Mouse (Mus musculus): ENCODE measurements around the gene Fbxw4. TPM values are rescaled to one million over a fixed set of nuclear protein-coding genes. Genes with fewer than 3 reads are reported as not detected.

Fbxw4 gene
- polyA plus RNA-seq, 1 experiment, result 43.0 TPM

DNA sequence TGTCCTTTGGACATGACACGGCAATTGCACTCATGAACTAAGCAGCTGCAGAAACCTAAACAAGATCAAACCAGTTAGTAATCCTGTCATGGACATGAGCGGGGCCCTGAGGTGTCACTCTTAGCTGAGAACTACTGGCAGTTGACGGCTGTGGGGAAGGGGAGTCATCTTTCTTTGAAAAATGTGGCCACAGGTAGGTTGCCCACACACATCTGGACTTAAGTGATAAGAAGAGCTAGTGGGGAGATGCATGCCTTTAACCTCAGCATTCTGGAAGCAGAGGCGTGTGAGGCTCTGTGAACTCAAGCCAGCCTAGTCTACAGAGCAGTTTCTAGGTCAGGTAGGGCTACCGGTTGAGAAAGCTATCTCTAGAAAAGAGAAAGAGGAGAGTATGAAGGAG, 57.5 kb downstream of the Fbxw4 start:
- Histone ChIP-seq H3K27me3 (replicated peaks; ENCODE audit: control insufficient read depth, insufficient read depth, low read length) (no peaks in the 10 kb centered on the region), H3K4me3 (ENCODE audit: insufficient read depth, low read depth, low read length) (no peak overlapping the region), H3K4me1 (ENCODE audit: control insufficient read depth, insufficient read depth, low read length) (no peaks in the 10 kb centered on the region), H3K27ac (ENCODE audit: insufficient read depth, low read depth, low read length) (no peak overlapping the region), H3K36me3 (ENCODE audit: control insufficient read depth, insufficient read depth, low read length) (no peaks in the 10 kb centered on the region)
- DNase-seq, result no peak
- TF ChIP-seq CTCF (conservative IDR thresholded peaks at IDR 0.05; ENCODE audit: insufficient read depth, insufficient read length, low read depth, low read length) (no peak), POLR2A (IDR thresholded peaks at IDR 0.05; ENCODE audit: low read depth, low read length) (no peak)
- 93% methylated on average over 5 of the region's 5 CpGs for WGBS

DNA sequence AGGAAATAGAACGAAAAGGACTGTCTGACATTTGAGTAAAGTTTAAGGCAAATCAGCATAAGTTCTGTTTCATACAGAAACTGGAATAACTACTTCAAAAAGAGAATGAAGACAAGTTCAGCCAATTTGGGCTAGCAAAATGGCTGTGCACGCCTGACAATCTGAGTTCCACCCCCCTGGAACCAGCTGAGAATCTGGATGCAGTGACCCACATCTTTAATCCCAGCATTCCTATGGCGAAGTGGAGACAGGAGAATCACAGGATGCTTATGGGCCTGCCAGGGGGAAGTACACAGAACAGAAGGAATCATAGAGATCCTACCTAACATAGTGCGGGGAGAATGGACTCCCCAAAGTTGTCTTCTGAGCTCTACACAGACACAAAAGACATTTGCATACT, 63.0 kb downstream of the Fbxw4 start:
- WGBS, result 84% methylated on average over 4 of the region's 4 CpGs
- no peak for DNase-seq
- H3K27ac ChIP-seq (ENCODE audit: insufficient read depth, low read depth, low read length), result no peak overlapping the region
- H3K4me3 ChIP-seq (ENCODE audit: insufficient read depth, low read depth, low read length), result no peak overlapping the region
- H3K36me3 ChIP-seq (ENCODE audit: control insufficient read depth, insufficient read depth, low read length), result no peaks in the 10 kb centered on the region
- no peak for TF ChIP-seq POLR2A (IDR thresholded peaks at IDR 0.05; ENCODE audit: low read depth, low read length)
- no peak for TF ChIP-seq CTCF (conservative IDR thresholded peaks at IDR 0.05; ENCODE audit: insufficient read depth, insufficient read length, low read depth, low read length)
- H3K27me3 ChIP-seq (replicated peaks; ENCODE audit: control insufficient read depth, insufficient read depth, low read length), result no peaks in the 10 kb centered on the region
- no peaks in the 10 kb centered on the region; the same call in 1 of the 2 replicates for H3K4me1 ChIP-seq (ENCODE audit: control insufficient read depth, insufficient read depth, low read length)

DNA sequence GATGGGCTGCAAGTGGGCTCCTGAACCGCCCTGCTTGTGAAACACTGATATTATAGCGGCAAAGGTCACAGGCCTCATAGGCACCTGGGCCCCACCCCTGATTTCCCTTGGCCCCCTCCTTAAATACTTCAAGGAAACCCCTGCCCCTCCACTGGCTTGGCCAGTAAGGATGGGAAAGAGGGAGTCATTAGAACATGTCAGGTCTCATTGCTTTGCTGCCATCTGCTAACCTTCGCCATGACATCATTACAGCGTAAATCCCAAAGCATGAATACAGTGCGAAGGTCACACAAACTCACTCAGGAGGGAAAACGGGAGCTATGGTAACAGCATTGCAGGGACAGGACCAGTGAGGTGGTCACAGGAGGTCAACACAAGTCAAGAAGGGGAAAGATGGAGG, 63.7 kb downstream of the Fbxw4 start:
- DNase-seq, result no peak
- no peak overlapping the region for H3K4me3 ChIP-seq (ENCODE audit: insufficient read depth, low read depth, low read length)
- no peak for TF ChIP-seq CTCF (conservative IDR thresholded peaks at IDR 0.05; ENCODE audit: insufficient read depth, insufficient read length, low read depth, low read length)
- TF ChIP-seq POLR2A (IDR thresholded peaks at IDR 0.05; ENCODE audit: low read depth, low read length), result no peak
- no peaks in the 10 kb centered on the region for H3K36me3 ChIP-seq (ENCODE audit: control insufficient read depth, insufficient read depth, low read length)
- whole genome bisulfite sequencing, result 83% methylated on average over 6 of the region's 6 CpGs
- H3K4me1 ChIP-seq (ENCODE audit: control insufficient read depth, insufficient read depth, low read length), result peaks cover 2% of the 10 kb centered on the region; the same call in 1 of the 2 replicates
- no peaks in the 10 kb centered on the region for H3K27me3 ChIP-seq (replicated peaks; ENCODE audit: control insufficient read depth, insufficient read depth, low read length)
- H3K27ac ChIP-seq (ENCODE audit: insufficient read depth, low read depth, low read length), result no peak overlapping the region

DNA sequence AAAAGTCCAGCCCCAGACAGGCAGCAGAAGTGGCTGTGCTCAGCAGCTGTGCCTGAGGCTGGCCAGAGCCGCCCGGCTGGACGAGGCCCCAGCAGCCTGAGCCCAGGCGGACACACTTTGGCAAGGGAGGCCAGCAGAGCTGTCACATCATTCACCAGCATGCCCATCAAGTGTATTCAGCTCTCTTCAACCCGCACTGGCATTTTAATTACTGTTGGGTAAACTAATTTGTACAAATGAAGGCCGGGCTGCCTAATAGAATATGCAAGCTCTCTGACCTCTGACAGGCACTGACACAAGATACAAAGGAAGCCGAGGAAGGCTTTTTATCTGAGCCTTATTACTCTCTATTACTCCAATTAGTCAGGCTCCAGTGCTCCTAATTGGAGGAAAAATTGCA, 64.1 kb downstream of the Fbxw4 start:
- no peak for DNase-seq
- 66% methylated on average over 7 of the region's 7 CpGs for WGBS
- H3K4me1 ChIP-seq (ENCODE audit: control insufficient read depth, insufficient read depth, low read length), result peaks cover 3% of the 10 kb centered on the region; the same call in 1 of the 2 replicates
- no peaks in the 10 kb centered on the region for H3K27me3 ChIP-seq (replicated peaks; ENCODE audit: control insufficient read depth, insufficient read depth, low read length)
- no peak overlapping the region for H3K4me3 ChIP-seq (ENCODE audit: insufficient read depth, low read depth, low read length)
- no peak overlapping the region for H3K27ac ChIP-seq (ENCODE audit: insufficient read depth, low read depth, low read length)
- no peak for TF ChIP-seq CTCF (conservative IDR thresholded peaks at IDR 0.05; ENCODE audit: insufficient read depth, insufficient read length, low read depth, low read length)
- TF ChIP-seq POLR2A (IDR thresholded peaks at IDR 0.05; ENCODE audit: low read depth, low read length), result no peak
- H3K36me3 ChIP-seq (ENCODE audit: control insufficient read depth, insufficient read depth, low read length), result no peaks in the 10 kb centered on the region

DNA sequence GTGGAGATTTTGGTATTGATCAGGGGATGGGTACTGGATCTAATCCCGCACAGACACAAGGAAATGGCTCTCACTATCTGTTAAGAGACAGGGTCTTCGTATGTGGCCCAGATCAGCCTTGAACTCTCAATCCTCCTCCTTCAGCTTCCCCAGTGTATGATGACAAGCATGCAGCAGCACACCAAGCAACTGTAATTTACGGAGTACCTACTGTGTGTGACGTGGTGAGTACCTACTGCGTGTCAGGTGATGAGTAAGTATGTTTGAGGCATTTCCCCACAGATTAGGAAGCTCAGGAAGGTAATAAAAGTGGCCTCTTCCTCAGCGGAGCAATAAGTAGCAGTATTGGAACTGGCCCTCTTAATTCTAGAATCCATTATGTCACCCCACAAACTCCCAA, 64.6 kb downstream of the Fbxw4 start:
- no peak overlapping the region for H3K27ac ChIP-seq (ENCODE audit: insufficient read depth, low read depth, low read length)
- H3K36me3 ChIP-seq (ENCODE audit: control insufficient read depth, insufficient read depth, low read length), result no peaks in the 10 kb centered on the region
- no peaks in the 10 kb centered on the region for H3K27me3 ChIP-seq (replicated peaks; ENCODE audit: control insufficient read depth, insufficient read depth, low read length)
- TF ChIP-seq POLR2A (IDR thresholded peaks at IDR 0.05; ENCODE audit: low read depth, low read length) (no peak), CTCF (conservative IDR thresholded peaks at IDR 0.05; ENCODE audit: insufficient read depth, insufficient read length, low read depth, low read length) (no peak)
- DNase-seq, result no peak
- 92% methylated on average over 6 of the region's 6 CpGs for WGBS
- peaks cover 3% of the 10 kb centered on the region; the same call in 1 of the 2 replicates for H3K4me1 ChIP-seq (ENCODE audit: control insufficient read depth, insufficient read depth, low read length)
- no peak overlapping the region for H3K4me3 ChIP-seq (ENCODE audit: insufficient read depth, low read depth, low read length)

DNA sequence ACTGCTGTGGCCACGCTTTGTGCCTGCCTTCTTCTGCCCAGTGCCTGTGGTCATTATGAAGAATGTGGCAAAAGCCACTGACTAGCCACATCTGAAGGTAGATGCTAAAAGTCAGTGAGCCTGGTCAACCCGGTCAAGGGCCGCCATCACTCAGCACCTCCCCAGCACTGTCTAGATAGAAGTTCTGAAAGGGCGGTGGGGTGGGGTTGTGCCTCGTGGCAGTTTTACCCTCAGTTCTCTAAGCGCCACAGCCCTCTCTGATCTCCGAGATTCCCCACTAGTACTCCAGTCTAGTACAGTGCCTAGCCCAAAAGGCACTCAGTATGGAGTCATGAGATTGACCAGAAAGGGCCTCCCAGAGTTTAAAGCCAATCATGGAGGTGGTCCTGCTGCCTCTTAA, 66.0 kb downstream of the Fbxw4 start:
- Histone ChIP-seq H3K27me3 (replicated peaks; ENCODE audit: control insufficient read depth, insufficient read depth, low read length) (no peaks in the 10 kb centered on the region), H3K27ac (ENCODE audit: insufficient read depth, low read depth, low read length) (no peak overlapping the region), H3K4me3 (ENCODE audit: insufficient read depth, low read depth, low read length) (no peak overlapping the region), H3K4me1 (ENCODE audit: control insufficient read depth, insufficient read depth, low read length) (peaks cover 3% of the 10 kb centered on the region; the same call in 1 of the 2 replicates), H3K36me3 (ENCODE audit: control insufficient read depth, insufficient read depth, low read length) (no peaks in the 10 kb centered on the region)
- DNase-seq, result no peak
- WGBS, result 89% methylated on average over 7 of the region's 7 CpGs
- TF ChIP-seq CTCF (conservative IDR thresholded peaks at IDR 0.05; ENCODE audit: insufficient read depth, insufficient read length, low read depth, low read length) (no peak), POLR2A (IDR thresholded peaks at IDR 0.05; ENCODE audit: low read depth, low read length) (no peak)

DNA sequence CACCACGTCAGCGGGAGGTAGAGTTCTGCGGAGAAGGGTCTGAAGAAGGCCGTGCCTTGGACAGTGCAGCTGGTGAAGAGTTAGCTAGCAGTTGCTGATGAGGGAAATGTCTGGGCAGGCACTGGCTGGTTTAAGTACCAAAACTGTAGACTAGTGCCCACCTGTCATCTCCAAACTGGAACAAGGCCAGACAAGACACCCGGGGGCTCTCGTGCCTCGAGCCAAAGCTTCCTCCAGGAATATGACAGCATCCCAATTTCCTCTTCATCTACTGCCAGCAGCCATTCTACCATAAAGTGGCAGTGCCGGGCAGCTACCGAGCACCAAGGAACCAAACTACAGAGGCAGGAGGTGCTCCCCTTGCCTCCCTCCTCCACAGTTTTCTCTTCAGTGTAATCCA, 67.2 kb downstream of the Fbxw4 start:
- DNase-seq, result no peak
- no peak overlapping the region for H3K27ac ChIP-seq (ENCODE audit: insufficient read depth, low read depth, low read length)
- no peaks in the 10 kb centered on the region for H3K36me3 ChIP-seq (ENCODE audit: control insufficient read depth, insufficient read depth, low read length)
- 86% methylated on average over 9 of the region's 9 CpGs for WGBS
- no peaks in the 10 kb centered on the region for H3K27me3 ChIP-seq (replicated peaks; ENCODE audit: control insufficient read depth, insufficient read depth, low read length)
- H3K4me1 ChIP-seq (ENCODE audit: control insufficient read depth, insufficient read depth, low read length), result peaks cover 3% of the 10 kb centered on the region; the same call in 1 of the 2 replicates
- H3K4me3 ChIP-seq (ENCODE audit: insufficient read depth, low read depth, low read length), result no peak overlapping the region
- TF ChIP-seq POLR2A (IDR thresholded peaks at IDR 0.05; ENCODE audit: low read depth, low read length), result no peak
- no peak for TF ChIP-seq CTCF (conservative IDR thresholded peaks at IDR 0.05; ENCODE audit: insufficient read depth, insufficient read length, low read depth, low read length)

Measured in kidney, adult 2 months (tissue).